In the genomic region with DNA sequence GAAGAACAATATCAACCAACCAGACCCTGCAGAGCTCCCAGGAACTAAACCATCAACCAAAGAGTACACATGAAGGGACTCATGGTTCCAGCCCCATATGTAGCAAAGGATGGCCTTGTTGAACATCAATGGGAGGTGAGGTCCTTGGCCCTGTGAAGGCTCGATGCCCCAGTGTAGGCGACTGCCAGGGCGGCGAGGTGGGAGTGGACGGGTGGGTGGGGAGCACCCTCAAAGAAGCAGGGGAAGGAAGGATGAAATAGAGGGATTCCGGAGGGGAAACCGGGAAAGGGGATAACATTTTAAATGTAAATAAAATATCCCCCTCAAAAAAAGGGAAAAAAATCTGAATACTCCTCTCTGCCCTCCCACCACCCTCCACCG, we compare ENCODE assay signal across 7 mouse cellular contexts. TPM values are rescaled to one million over a fixed set of nuclear protein-coding genes. Genes with fewer than 3 reads are reported as not detected.
DNase-seq lines count a peak whose midpoint lies in the region; ATAC-seq and TF ChIP-seq lines count a peak whose summit lies in the region.

No protein-coding gene starts in this region.

- ATAC-seq in lung, embryonic 15.5 days (ENCODE audit: borderline replicate concordance, extremely low read depth, low FRiP score, low TSS enrichment) = peak; percentile 20; the same call in 1 of the 2 replicates
- peak; percentile 59 for ATAC-seq in hindbrain, embryonic 14.5 days (ENCODE audit: low FRiP score)
- peak; percentile 75 for ATAC-seq in midbrain, postnatal 0 days (ENCODE audit: low FRiP score)

- H3K27me3 ChIP-seq in lung, embryonic 15.5 days = no peaks in the 10 kb centered on the region
- H3K27me3 ChIP-seq in embryonic facial prominence, embryonic 10.5 days (replicated peaks; ENCODE audit: low read depth, poor library complexity, severe bottlenecking) = no peaks in the 10 kb centered on the region
- H3K27me3 ChIP-seq in hindbrain, embryonic 14.5 days (ENCODE audit: control insufficient read depth, insufficient read depth, low read length) = no peaks in the 10 kb centered on the region
- H3K27me3 ChIP-seq in midbrain, postnatal 0 days (ENCODE audit: insufficient read depth, low read length) = no peaks in the 10 kb centered on the region

- no peak for TF ChIP-seq CTCF in midbrain, postnatal 0 days (IDR thresholded peaks at IDR 0.05)

- peak overlapping the region; percentile 84 for H3K4me3 ChIP-seq in lung, embryonic 15.5 days
- peak overlapping the region; percentile 64 for H3K4me3 ChIP-seq in embryonic facial prominence, embryonic 10.5 days
- peak overlapping the region; percentile 64 for H3K4me3 ChIP-seq in hindbrain, embryonic 14.5 days (replicated peaks; ENCODE audit: low read length)
- peak overlapping the region; percentile 41 for H3K4me3 ChIP-seq in midbrain, postnatal 0 days (ENCODE audit: low read depth, low read length)

- H3K27ac ChIP-seq in lung, embryonic 15.5 days = peak overlapping the region; percentile 98; the same call in 1 of the 2 replicates
- H3K27ac ChIP-seq in embryonic facial prominence, embryonic 10.5 days (replicated peaks) = peak overlapping the region; percentile 94
- H3K27ac ChIP-seq in hindbrain, embryonic 14.5 days = peak overlapping the region; percentile 99
- H3K27ac ChIP-seq in midbrain, postnatal 0 days (ENCODE audit: low read depth, low read length) = peak overlapping the region; percentile 83

- no peaks in the 10 kb centered on the region for H3K9me3 ChIP-seq in lung, embryonic 15.5 days
- no peaks in the 10 kb centered on the region for H3K9me3 ChIP-seq in embryonic facial prominence, embryonic 10.5 days
- H3K9me3 ChIP-seq in hindbrain, embryonic 14.5 days (ENCODE audit: control insufficient read depth, low read length) = no peaks in the 10 kb centered on the region
- H3K9me3 ChIP-seq in midbrain, postnatal 0 days (ENCODE audit: low read length) = no peaks in the 10 kb centered on the region

- no peak for DNase-seq in lung, postnatal 25 days (ENCODE audit: low spot score)
- no peak for DNase-seq in embryonic facial prominence, embryonic 10.5 days (ENCODE audit: low spot score)
- DNase-seq in hindbrain, embryonic 14.5 days (ENCODE audit: low spot score) = no peak
- DNase-seq in midbrain, postnatal 0 days (ENCODE audit: low spot score) = no peak
- DNase-seq in T-cell, adult 2 months (ENCODE audit: low spot score) = no peak
- DNase-seq in frontal cortex, postnatal 25 days (ENCODE audit: low spot score in 2 of 2) = no peak

- H3K36me3 ChIP-seq in lung, embryonic 15.5 days = no peaks in the 10 kb centered on the region
- peaks cover 9% of the 10 kb centered on the region; the same call in 1 of the 2 replicates for H3K36me3 ChIP-seq in embryonic facial prominence, embryonic 10.5 days (replicated peaks)
- no peaks in the 10 kb centered on the region for H3K36me3 ChIP-seq in hindbrain, embryonic 14.5 days (replicated peaks; ENCODE audit: control insufficient read depth, insufficient read depth)
- no peaks in the 10 kb centered on the region for H3K36me3 ChIP-seq in midbrain, postnatal 0 days (ENCODE audit: insufficient read depth, low read length)

- 4% methylated on average over 8 of the region's 8 CpGs for WGBS in lung, embryonic 15.5 days
- 1% methylated on average over 8 of the region's 8 CpGs for WGBS in embryonic facial prominence, embryonic 10.5 days
- 2% methylated on average over 8 of the region's 8 CpGs for WGBS in hindbrain, embryonic 14.5 days
- 0% methylated on average over 8 of the region's 8 CpGs for WGBS in midbrain, postnatal 0 days

- H3K4me2 ChIP-seq in lung, embryonic 15.5 days = peak overlapping the region; percentile 85
- H3K4me2 ChIP-seq in hindbrain, embryonic 14.5 days (replicated peaks) = peak overlapping the region; percentile 83
- peak overlapping the region; percentile 49 for H3K4me2 ChIP-seq in midbrain, postnatal 0 days (ENCODE audit: low read depth, low read length, poor library complexity, severe bottlenecking)

- peaks cover 16% of the 10 kb centered on the region for H3K4me1 ChIP-seq in lung, embryonic 15.5 days
- H3K4me1 ChIP-seq in embryonic facial prominence, embryonic 10.5 days = peaks cover 15% of the 10 kb centered on the region
- peaks cover 17% of the 10 kb centered on the region for H3K4me1 ChIP-seq in hindbrain, embryonic 14.5 days (replicated peaks; ENCODE audit: control insufficient read depth, insufficient read depth, low read length)
- H3K4me1 ChIP-seq in midbrain, postnatal 0 days (ENCODE audit: insufficient read depth, low read length) = peaks cover 3% of the 10 kb centered on the region; the same call in 1 of the 2 replicates

- peak overlapping the region; percentile 89 for H3K9ac ChIP-seq in lung, embryonic 15.5 days
- peak overlapping the region; percentile 92 for H3K9ac ChIP-seq in hindbrain, embryonic 14.5 days
- H3K9ac ChIP-seq in midbrain, postnatal 0 days (replicated peaks; ENCODE audit: low read length, poor library complexity, severe bottlenecking) = peak overlapping the region; percentile 71

RNA-seq across cellular contexts. Expression of a gene that starts 0.5 kb away (rescaled TPM):
- polyA plus RNA-seq in lung, embryonic 15.5 days (2015; fragmentation: Nextera tagmentation; extraction: Ambion mirVana) = 52.4 and 59.7 TPM in 2 replicates
- polyA plus RNA-seq in embryonic facial prominence, embryonic 10.5 days (2016; fragmentation: Nextera tagmentation; extraction: Ambion mirVana) = 48.4 and 49.1 TPM in 2 replicates
- 108 and 111 TPM in 2 replicates for polyA plus RNA-seq in hindbrain, embryonic 14.5 days (2014; fragmentation: Nextera tagmentation; extraction: Ambion mirVana)
- 61.3 and 97.6 TPM in 2 replicates for total RNA-seq in midbrain, postnatal 0 days (2014; rRNA removed)
- 91.2 and 93.0 TPM in 2 replicates for polyA plus RNA-seq in midbrain, postnatal 0 days (2015; fragmentation: Nextera tagmentation; extraction: Ambion mirVana)

RNA-seq across cellular contexts. Expression of a gene that starts 24.1 kb away (rescaled TPM):
- 55.2 and 65.2 TPM in 2 replicates for polyA plus RNA-seq in lung, embryonic 15.5 days (2015; fragmentation: Nextera tagmentation; extraction: Ambion mirVana)
- polyA plus RNA-seq in embryonic facial prominence, embryonic 10.5 days (2016; fragmentation: Nextera tagmentation; extraction: Ambion mirVana) = 78.5 and 79.2 TPM in 2 replicates
- polyA plus RNA-seq in hindbrain, embryonic 14.5 days (2014; fragmentation: Nextera tagmentation; extraction: Ambion mirVana) = 62.6 and 65.8 TPM in 2 replicates
- 25.6 and 30.2 TPM in 2 replicates for total RNA-seq in midbrain, postnatal 0 days (2014; rRNA removed)
- polyA plus RNA-seq in midbrain, postnatal 0 days (2015; fragmentation: Nextera tagmentation; extraction: Ambion mirVana) = 58.0 and 61.7 TPM in 2 replicates

RNA-seq across cellular contexts. Expression of a gene that starts 24.4 kb away (rescaled TPM):
- polyA plus RNA-seq in lung, embryonic 15.5 days (2015; fragmentation: Nextera tagmentation; extraction: Ambion mirVana) = 47.7 and 48.2 TPM in 2 replicates
- polyA plus RNA-seq in embryonic facial prominence, embryonic 10.5 days (2016; fragmentation: Nextera tagmentation; extraction: Ambion mirVana) = 60.7 and 61.0 TPM in 2 replicates
- polyA plus RNA-seq in hindbrain, embryonic 14.5 days (2014; fragmentation: Nextera tagmentation; extraction: Ambion mirVana) = 87.9 and 88.6 TPM in 2 replicates
- 88.5 and 96.8 TPM in 2 replicates for total RNA-seq in midbrain, postnatal 0 days (2014; rRNA removed)
- 77.3 and 78.6 TPM in 2 replicates for polyA plus RNA-seq in midbrain, postnatal 0 days (2015; fragmentation: Nextera tagmentation; extraction: Ambion mirVana)

Comparison
In these comparisons a context has a peak if more than half of its experiments do, and no peak if none do; other contexts are left out.
1. ATAC-seq: peak in every context shown above with its lines; median percentile 75 in midbrain, postnatal 0 days; 59 in hindbrain, embryonic 14.5 days; 20 in lung, embryonic 15.5 days.